Mouse (Mus musculus): ENCODE measurements around the gene Gm17428. TPM values are rescaled to one million over a fixed set of nuclear protein-coding genes. Genes with fewer than 3 reads are reported as not detected.
"Not testable (repeated sequence)": the region's sequence is repeated elsewhere in the genome, so short reads cannot be mapped to it uniquely, and the experiment has no call there.

Gm17428 gene
- polyA plus RNA-seq, 1 experiment = not detected

- no peak for TF ChIP-seq CTCF (IDR thresholded peaks at IDR 0.05; ENCODE audit: extremely low read depth, insufficient read depth, low read length)
- Histone ChIP-seq H3K4me3 (ENCODE audit: insufficient read depth, low read length) (no peak overlapping the region), H3K4me1 (ENCODE audit: control insufficient read depth, insufficient read depth, low read length) (no peaks in the 10 kb centered on the region), H3K27ac (ENCODE audit: insufficient read depth, low read length) (no peak overlapping the region)
Measured at GRCm38 (mm10) chr14:54948781-54949180, 28.0 kb upstream of the Gm17428 start.

- no peak overlapping the region for H3K4me3 ChIP-seq (ENCODE audit: insufficient read depth, low read length)
Measured at GRCm38 (mm10) chr14:54950493-54950892, 26.2 kb upstream of the Gm17428 start.

GRCm38 (mm10) chr14:54951587-54951986 is 25.1 kb upstream of the Gm17428 start:
- H3K4me1 ChIP-seq (ENCODE audit: control insufficient read depth, insufficient read depth, low read length) = no peaks in the 10 kb centered on the region
- TF ChIP-seq POLR2A (IDR thresholded peaks at IDR 0.05; ENCODE audit: extremely low read depth, insufficient read depth, low read length) (no peak), CTCF (IDR thresholded peaks at IDR 0.05; ENCODE audit: extremely low read depth, insufficient read depth, low read length) (no peak)
- H3K4me3 ChIP-seq (ENCODE audit: insufficient read depth, low read length) = no peak overlapping the region
- no peak overlapping the region for H3K27ac ChIP-seq (ENCODE audit: insufficient read depth, low read length)

More at GRCm38 (mm10) chr14:54950493-54950892, 26.2 kb upstream of the Gm17428 start:
- Histone ChIP-seq H3K4me1 (ENCODE audit: control insufficient read depth, insufficient read depth, low read length) (no peaks in the 10 kb centered on the region), H3K27ac (ENCODE audit: insufficient read depth, low read length) (no peak overlapping the region)
- TF ChIP-seq CTCF (IDR thresholded peaks at IDR 0.05; ENCODE audit: extremely low read depth, insufficient read depth, low read length) (no peak), POLR2A (IDR thresholded peaks at IDR 0.05; ENCODE audit: extremely low read depth, insufficient read depth, low read length) (no peak)

GRCm38 (mm10) chr14:54953664-54954206 is 23.0 kb upstream of the Gm17428 start:
- no peaks in the 10 kb centered on the region for H3K4me1 ChIP-seq (ENCODE audit: control insufficient read depth, insufficient read depth, low read length)
- no peak for TF ChIP-seq POLR2A (IDR thresholded peaks at IDR 0.05; ENCODE audit: extremely low read depth, insufficient read depth, low read length)
- no peak for TF ChIP-seq CTCF (IDR thresholded peaks at IDR 0.05; ENCODE audit: extremely low read depth, insufficient read depth, low read length)
- H3K4me3 ChIP-seq (ENCODE audit: insufficient read depth, low read length) = no peak overlapping the region
- no peak overlapping the region for H3K27ac ChIP-seq (ENCODE audit: insufficient read depth, low read length)

- no peak overlapping the region for H3K27ac ChIP-seq (ENCODE audit: insufficient read depth, low read length)
- H3K4me1 ChIP-seq (ENCODE audit: control insufficient read depth, insufficient read depth, low read length) = no peaks in the 10 kb centered on the region
- no peak overlapping the region for H3K4me3 ChIP-seq (ENCODE audit: insufficient read depth, low read length)
- TF ChIP-seq CTCF (IDR thresholded peaks at IDR 0.05; ENCODE audit: extremely low read depth, insufficient read depth, low read length) = no peak
- no peak for TF ChIP-seq POLR2A (IDR thresholded peaks at IDR 0.05; ENCODE audit: extremely low read depth, insufficient read depth, low read length)
Measured at GRCm38 (mm10) chr14:54954474-54954873, 22.3 kb upstream of the Gm17428 start.

- no peak for TF ChIP-seq CTCF (IDR thresholded peaks at IDR 0.05; ENCODE audit: extremely low read depth, insufficient read depth, low read length)
- TF ChIP-seq POLR2A (IDR thresholded peaks at IDR 0.05; ENCODE audit: extremely low read depth, insufficient read depth, low read length) = no peak
- H3K4me3 ChIP-seq (ENCODE audit: insufficient read depth, low read length) = no peak overlapping the region
- no peak overlapping the region for H3K27ac ChIP-seq (ENCODE audit: insufficient read depth, low read length)
- H3K4me1 ChIP-seq (ENCODE audit: control insufficient read depth, insufficient read depth, low read length) = no peaks in the 10 kb centered on the region
Measured at GRCm38 (mm10) chr14:54955481-54955880, 21.3 kb upstream of the Gm17428 start.

- Histone ChIP-seq H3K27ac (ENCODE audit: insufficient read depth, low read length) (no peak overlapping the region), H3K4me1 (ENCODE audit: control insufficient read depth, insufficient read depth, low read length) (no peaks in the 10 kb centered on the region), H3K4me3 (ENCODE audit: insufficient read depth, low read length) (no peak overlapping the region)
- no peak for TF ChIP-seq POLR2A (IDR thresholded peaks at IDR 0.05; ENCODE audit: extremely low read depth, insufficient read depth, low read length)
- TF ChIP-seq CTCF (IDR thresholded peaks at IDR 0.05; ENCODE audit: extremely low read depth, insufficient read depth, low read length) = no peak
Measured at GRCm38 (mm10) chr14:54956533-54956932, 20.2 kb upstream of the Gm17428 start.

GRCm38 (mm10) chr14:54958503-54958902 is 18.2 kb upstream of the Gm17428 start:
- H3K27ac ChIP-seq (ENCODE audit: insufficient read depth, low read length) = no peak overlapping the region
- TF ChIP-seq CTCF (IDR thresholded peaks at IDR 0.05; ENCODE audit: extremely low read depth, insufficient read depth, low read length) (no peak), POLR2A (IDR thresholded peaks at IDR 0.05; ENCODE audit: extremely low read depth, insufficient read depth, low read length) (no peak)
- H3K4me3 ChIP-seq (ENCODE audit: insufficient read depth, low read length) = no peak overlapping the region
- H3K4me1 ChIP-seq (ENCODE audit: control insufficient read depth, insufficient read depth, low read length) = no peaks in the 10 kb centered on the region

- Histone ChIP-seq H3K4me3 (ENCODE audit: insufficient read depth, low read length) (no peak overlapping the region), H3K27ac (ENCODE audit: insufficient read depth, low read length) (no peak overlapping the region), H3K4me1 (ENCODE audit: control insufficient read depth, insufficient read depth, low read length) (no peaks in the 10 kb centered on the region)
- TF ChIP-seq CTCF (IDR thresholded peaks at IDR 0.05; ENCODE audit: extremely low read depth, insufficient read depth, low read length) (no peak), POLR2A (IDR thresholded peaks at IDR 0.05; ENCODE audit: extremely low read depth, insufficient read depth, low read length) (no peak)
Measured at GRCm38 (mm10) chr14:54959197-54959596, 17.5 kb upstream of the Gm17428 start.

GRCm38 (mm10) chr14:54959853-54960613 is 16.7 kb upstream of the Gm17428 start:
- H3K27ac ChIP-seq (ENCODE audit: insufficient read depth, low read length); H3K4me1 ChIP-seq (ENCODE audit: control insufficient read depth, insufficient read depth, low read length); H3K4me3 ChIP-seq (ENCODE audit: insufficient read depth, low read length): not testable (repeated sequence)

All from cortical plate, adult 2 months (tissue).